Mouse (Mus musculus): ENCODE data around the gene Slc16a10. TPM values are rescaled to one million over a fixed set of nuclear protein-coding genes. Genes with fewer than 3 reads are reported as not detected.

Slc16a10 gene
- polyA plus RNA-seq, 1 experiment from 2014 or later, result 48.2 TPM

DNA sequence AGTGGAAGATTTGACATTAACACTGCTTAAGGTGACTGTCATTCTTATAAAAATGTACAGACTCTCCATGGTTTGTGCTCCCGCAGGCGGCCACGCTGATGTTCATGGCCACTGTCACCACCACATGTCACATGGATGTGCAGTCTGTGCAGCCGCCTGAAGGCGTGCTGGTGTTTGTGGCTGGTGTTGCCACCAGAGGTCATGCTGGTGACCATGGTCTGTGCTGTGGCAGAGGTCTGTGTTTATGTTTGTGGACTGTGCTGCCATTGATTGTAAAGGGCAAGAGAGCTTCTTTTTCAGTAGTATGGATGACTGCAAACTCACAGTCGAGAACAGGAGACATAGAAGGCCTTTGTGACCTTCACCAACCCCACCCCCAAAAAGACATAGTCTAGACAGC is 30.1 kb upstream of the Slc16a10 start:
- 87% methylated on average over 6 of the region's 6 CpGs for WGBS
- Histone ChIP-seq H3K4me2 (ENCODE audit: low read depth, low read length) (no peak overlapping the region), H3K4me1 (ENCODE audit: control insufficient read depth, insufficient read depth, low read length) (peaks cover 2% of the 10 kb centered on the region; the same call in 1 of the 2 replicates), H3K9me3 (ENCODE audit: control insufficient read depth, low read length) (no peaks in the 10 kb centered on the region), H3K9ac (ENCODE audit: low read depth, low read length) (no peak overlapping the region), H3K27me3 (replicated peaks; ENCODE audit: control insufficient read depth, insufficient read depth, low read length) (no peaks in the 10 kb centered on the region), H3K36me3 (ENCODE audit: control insufficient read depth, insufficient read depth, low read length) (no peaks in the 10 kb centered on the region), H3K4me3 (ENCODE audit: low read length) (no peak overlapping the region), H3K27ac (ENCODE audit: low read length) (no peak overlapping the region)
- ATAC-seq, result no peak

DNA sequence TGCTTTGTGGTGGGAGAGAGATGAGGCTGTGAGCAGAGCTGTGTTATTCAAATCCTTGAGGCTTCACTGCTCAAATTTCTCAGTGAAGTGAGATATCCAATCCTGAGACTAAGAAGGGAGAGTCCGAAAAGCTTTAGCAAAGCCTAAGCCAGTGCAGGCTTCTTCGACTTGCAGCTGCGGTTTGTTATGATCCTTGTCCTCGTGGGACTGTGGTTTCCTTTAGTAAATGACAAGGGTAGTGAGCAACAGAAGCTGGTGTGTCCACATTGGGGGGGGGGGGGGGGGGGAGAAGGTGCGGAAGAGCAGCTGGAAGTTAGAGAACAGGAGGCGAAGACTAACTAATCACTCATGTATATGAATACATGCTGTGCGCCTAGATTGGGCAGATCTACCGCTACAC is 29.2 kb upstream of the Slc16a10 start:
- ATAC-seq, result no peak
- H3K9me3 ChIP-seq (ENCODE audit: control insufficient read depth, low read length), result no peaks in the 10 kb centered on the region
- no peak overlapping the region for H3K27ac ChIP-seq (ENCODE audit: low read length)
- no peaks in the 10 kb centered on the region for H3K27me3 ChIP-seq (replicated peaks; ENCODE audit: control insufficient read depth, insufficient read depth, low read length)
- H3K4me3 ChIP-seq (ENCODE audit: low read length), result no peak overlapping the region
- H3K9ac ChIP-seq (ENCODE audit: low read depth, low read length), result no peak overlapping the region
- WGBS, result 63% methylated on average over 8 of the region's 8 CpGs
- H3K4me2 ChIP-seq (ENCODE audit: low read depth, low read length), result no peak overlapping the region
- no peaks in the 10 kb centered on the region for H3K36me3 ChIP-seq (ENCODE audit: control insufficient read depth, insufficient read depth, low read length)
- H3K4me1 ChIP-seq (ENCODE audit: control insufficient read depth, insufficient read depth, low read length), result 0 out of 2 replicates have a peak, but pooled peaks cover 2% of the 10 kb centered on the region

DNA sequence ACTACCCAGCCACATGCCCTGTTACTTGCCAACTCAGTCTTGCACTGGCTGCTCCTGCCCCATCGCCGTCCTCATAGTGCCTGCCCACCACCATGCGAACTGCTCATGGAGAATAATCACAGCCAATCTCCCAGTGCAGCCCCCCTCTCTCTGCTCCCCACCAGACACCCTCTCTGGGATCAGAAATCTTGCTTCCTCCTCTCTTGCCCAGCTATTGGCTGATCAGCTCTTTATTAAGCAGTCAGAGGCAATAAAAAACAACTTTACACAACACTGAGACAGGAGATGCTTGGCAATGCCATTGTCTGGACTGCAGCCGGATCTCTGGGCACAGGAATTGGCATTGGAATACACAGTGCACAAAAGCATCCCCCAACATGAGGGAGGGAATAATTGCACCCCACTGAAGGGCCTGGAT is 28.1 kb upstream of the Slc16a10 start:
- 80% methylated on average over 4 of the region's 4 CpGs for WGBS
- peak; percentile 34; the same call in 1 of the 2 replicates for ATAC-seq
- no peaks in the 10 kb centered on the region for H3K9me3 ChIP-seq (ENCODE audit: control insufficient read depth, low read length)

DNA sequence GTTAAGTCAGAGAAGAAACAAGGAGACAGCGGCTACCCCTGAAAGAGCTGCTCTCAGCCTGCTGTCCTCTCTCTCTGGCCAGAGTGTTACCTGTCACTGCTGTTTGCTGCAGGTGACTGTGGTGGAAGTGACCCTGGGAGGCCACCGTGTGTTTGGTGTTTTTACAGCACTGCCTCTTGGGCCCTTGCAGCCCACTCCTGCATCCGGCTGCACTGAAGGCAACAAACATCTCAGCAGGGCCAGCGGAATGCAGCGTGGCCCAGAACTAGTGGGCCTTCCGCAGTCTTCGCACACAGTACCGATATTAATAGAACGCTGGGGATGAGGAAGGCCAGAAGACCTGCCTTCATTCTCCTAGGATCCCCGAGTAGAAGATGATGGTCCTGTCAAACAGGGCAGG is 27.5 kb upstream of the Slc16a10 start:
- peak; percentile 34 for ATAC-seq
- H3K27me3 ChIP-seq (replicated peaks; ENCODE audit: control insufficient read depth, insufficient read depth, low read length), result no peaks in the 10 kb centered on the region
- H3K27ac ChIP-seq (ENCODE audit: low read length), result no peak overlapping the region
- H3K9ac ChIP-seq (ENCODE audit: low read depth, low read length), result no peak overlapping the region
- H3K4me2 ChIP-seq (ENCODE audit: low read depth, low read length), result no peak overlapping the region
- no peaks in the 10 kb centered on the region for H3K9me3 ChIP-seq (ENCODE audit: control insufficient read depth, low read length)
- H3K4me1 ChIP-seq (ENCODE audit: control insufficient read depth, insufficient read depth, low read length), result 0 out of 2 replicates have a peak, but pooled peaks cover 2% of the 10 kb centered on the region
- no peak overlapping the region for H3K4me3 ChIP-seq (ENCODE audit: low read length)
- 82% methylated on average over 10 of the region's 10 CpGs for WGBS
- no peaks in the 10 kb centered on the region for H3K36me3 ChIP-seq (ENCODE audit: control insufficient read depth, insufficient read depth, low read length)

More for the DNA sequence above, 28.1 kb upstream of the Slc16a10 start:
- Histone ChIP-seq H3K4me3 (ENCODE audit: low read length) (no peak overlapping the region), H3K27ac (ENCODE audit: low read length) (no peak overlapping the region), H3K9ac (ENCODE audit: low read depth, low read length) (no peak overlapping the region), H3K36me3 (ENCODE audit: control insufficient read depth, insufficient read depth, low read length) (no peaks in the 10 kb centered on the region), H3K4me1 (ENCODE audit: control insufficient read depth, insufficient read depth, low read length) (0 out of 2 replicates have a peak, but pooled peaks cover 2% of the 10 kb centered on the region), H3K4me2 (ENCODE audit: low read depth, low read length) (no peak overlapping the region), H3K27me3 (replicated peaks; ENCODE audit: control insufficient read depth, insufficient read depth, low read length) (no peaks in the 10 kb centered on the region)

DNA sequence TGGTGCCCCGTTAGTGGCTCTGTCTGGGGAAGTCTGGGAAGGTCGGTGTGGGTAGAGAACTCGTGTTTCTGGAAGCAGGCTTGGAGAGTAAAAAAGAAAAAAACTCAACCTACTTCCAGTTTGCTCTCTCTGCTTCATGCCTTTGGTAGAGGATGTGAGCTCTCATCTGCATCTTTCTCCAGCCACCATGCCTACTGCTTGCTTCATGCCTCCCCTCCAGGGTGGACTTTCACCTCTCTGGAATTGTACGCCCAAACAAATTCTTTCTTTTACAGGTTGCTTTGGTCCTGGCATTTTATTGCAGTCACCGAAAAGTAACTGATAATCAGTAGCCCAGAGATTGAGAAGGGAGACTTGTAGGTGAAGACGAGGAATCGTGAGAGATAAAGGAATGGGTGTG is 27.0 kb upstream of the Slc16a10 start:
- no peak overlapping the region for H3K4me2 ChIP-seq (ENCODE audit: low read depth, low read length)
- ATAC-seq, result peak; percentile 57
- 59% methylated on average over 7 of the region's 7 CpGs for WGBS
- no peak overlapping the region for H3K9ac ChIP-seq (ENCODE audit: low read depth, low read length)
- H3K4me3 ChIP-seq (ENCODE audit: low read length), result no peak overlapping the region
- no peaks in the 10 kb centered on the region for H3K9me3 ChIP-seq (ENCODE audit: control insufficient read depth, low read length)
- H3K4me1 ChIP-seq (ENCODE audit: control insufficient read depth, insufficient read depth, low read length), result 0 out of 2 replicates have a peak, but pooled peaks cover 2% of the 10 kb centered on the region
- H3K27me3 ChIP-seq (replicated peaks; ENCODE audit: control insufficient read depth, insufficient read depth, low read length), result no peaks in the 10 kb centered on the region
- no peaks in the 10 kb centered on the region for H3K36me3 ChIP-seq (ENCODE audit: control insufficient read depth, insufficient read depth, low read length)
- no peak overlapping the region for H3K27ac ChIP-seq (ENCODE audit: low read length)

DNA sequence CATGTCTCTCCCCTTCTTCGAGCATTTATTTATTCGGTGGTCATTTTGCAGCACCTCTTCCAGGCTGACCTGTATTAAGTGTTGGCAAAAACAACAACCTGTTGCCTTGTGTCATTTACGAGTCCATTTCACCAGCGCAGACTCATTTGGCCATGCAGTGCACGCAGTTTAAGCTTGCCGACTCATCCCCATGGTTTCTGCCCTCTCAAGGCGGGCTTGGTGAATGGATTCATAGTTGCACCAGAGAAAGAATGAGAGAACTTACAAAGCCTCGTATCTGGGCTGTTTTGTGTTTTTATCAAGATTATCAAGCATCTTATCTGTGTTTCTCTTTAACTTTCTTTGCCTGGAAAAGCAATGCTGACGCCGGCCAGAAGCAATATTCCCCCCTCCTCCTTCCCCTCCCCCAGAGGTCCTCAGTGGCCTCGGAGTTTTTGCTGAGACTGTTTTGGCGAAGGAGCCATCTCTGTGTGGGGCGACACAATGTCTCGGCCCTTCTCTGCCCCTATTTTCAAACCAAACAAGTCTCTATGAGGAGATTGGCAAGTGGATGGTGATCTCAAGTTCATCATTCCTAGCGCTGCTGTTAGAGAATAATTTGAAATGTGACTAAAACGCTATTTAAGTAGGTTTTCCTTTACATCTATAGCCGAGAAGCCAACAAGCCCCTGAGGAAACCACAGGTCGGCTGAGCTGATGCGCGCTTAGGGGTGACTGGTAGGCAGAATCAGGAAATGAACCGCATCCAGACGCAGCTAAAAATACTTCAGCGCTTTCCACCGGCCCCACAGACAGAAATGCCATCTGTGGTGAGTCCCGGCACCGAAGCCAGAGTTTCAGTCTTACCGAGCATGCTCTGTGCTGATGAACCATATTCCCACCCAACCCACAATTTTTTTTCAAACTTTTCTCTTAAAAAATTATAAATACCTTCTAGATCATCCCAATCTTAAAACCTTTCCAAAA is 22.6 kb upstream of the Slc16a10 start:
- Histone ChIP-seq H3K4me2 (ENCODE audit: low read depth, low read length) (no peak overlapping the region), H3K4me3 (ENCODE audit: low read length) (no peak overlapping the region), H3K27ac (ENCODE audit: low read length) (no peak overlapping the region), H3K9ac (ENCODE audit: low read depth, low read length) (no peak overlapping the region), H3K36me3 (ENCODE audit: control insufficient read depth, insufficient read depth, low read length) (no peaks in the 10 kb centered on the region), H3K27me3 (replicated peaks; ENCODE audit: control insufficient read depth, insufficient read depth, low read length) (no peaks in the 10 kb centered on the region), H3K9me3 (ENCODE audit: control insufficient read depth, low read length) (no peaks in the 10 kb centered on the region), H3K4me1 (ENCODE audit: control insufficient read depth, insufficient read depth, low read length) (0 out of 2 replicates have a peak, but pooled peaks cover 2% of the 10 kb centered on the region)
- WGBS, result 80% methylated on average over 27 of the region's 27 CpGs
- ATAC-seq, result no peak

DNA sequence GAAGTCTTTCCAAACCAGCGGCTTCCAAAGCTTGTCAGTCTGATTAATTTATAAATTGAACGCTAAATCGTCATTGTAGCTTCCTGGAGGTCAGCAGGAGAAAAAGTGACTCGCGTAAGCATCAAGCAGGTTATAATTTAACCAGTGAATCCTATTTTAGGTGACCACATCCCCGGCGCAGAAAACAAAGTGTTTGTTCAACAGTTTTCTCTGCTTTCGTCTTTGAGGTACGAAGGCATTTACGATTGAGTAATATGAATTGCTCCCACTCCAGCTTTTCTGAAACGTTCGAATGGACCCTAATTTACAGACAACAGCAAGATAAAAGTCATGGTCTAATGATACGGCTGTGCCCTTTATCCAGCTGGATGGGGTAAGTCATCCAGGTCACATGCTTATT is 21.9 kb upstream of the Slc16a10 start:
- Histone ChIP-seq H3K9ac (ENCODE audit: low read depth, low read length) (no peak overlapping the region), H3K27ac (ENCODE audit: low read length) (no peak overlapping the region), H3K4me2 (ENCODE audit: low read depth, low read length) (no peak overlapping the region), H3K4me1 (ENCODE audit: control insufficient read depth, insufficient read depth, low read length) (0 out of 2 replicates have a peak, but pooled peaks cover 2% of the 10 kb centered on the region), H3K9me3 (ENCODE audit: control insufficient read depth, low read length) (no peaks in the 10 kb centered on the region), H3K27me3 (replicated peaks; ENCODE audit: control insufficient read depth, insufficient read depth, low read length) (no peaks in the 10 kb centered on the region), H3K36me3 (ENCODE audit: control insufficient read depth, insufficient read depth, low read length) (no peaks in the 10 kb centered on the region), H3K4me3 (ENCODE audit: low read length) (no peak overlapping the region)
- no peak; the same call in 1 of the 2 replicates for ATAC-seq
- 59% methylated on average over 13 of the region's 13 CpGs for WGBS

DNA sequence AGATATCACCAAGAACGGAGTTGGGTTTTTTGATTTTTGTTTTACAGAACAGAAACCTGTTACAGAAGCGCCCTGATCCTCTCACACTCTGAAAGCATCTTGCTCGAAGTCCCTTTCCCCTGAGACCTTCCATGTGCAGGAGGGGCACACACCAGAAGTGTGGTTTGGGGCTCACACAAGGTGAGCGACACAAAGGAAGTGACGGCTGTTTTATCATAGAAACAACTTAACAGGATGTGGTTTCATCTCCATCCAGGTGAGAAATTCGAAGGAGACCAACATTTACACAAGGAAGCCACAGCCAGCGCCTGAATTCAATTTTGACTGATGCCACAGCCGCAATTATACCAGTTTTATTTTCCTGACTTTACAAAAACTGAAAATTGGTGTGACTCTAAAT is 21.3 kb upstream of the Slc16a10 start:
- H3K27me3 ChIP-seq (replicated peaks; ENCODE audit: control insufficient read depth, insufficient read depth, low read length), result no peaks in the 10 kb centered on the region
- H3K4me2 ChIP-seq (ENCODE audit: low read depth, low read length), result no peak overlapping the region
- ATAC-seq, result no peak
- H3K4me3 ChIP-seq (ENCODE audit: low read length), result no peak overlapping the region
- H3K27ac ChIP-seq (ENCODE audit: low read length), result no peak overlapping the region
- no peaks in the 10 kb centered on the region for H3K36me3 ChIP-seq (ENCODE audit: control insufficient read depth, insufficient read depth, low read length)
- no peaks in the 10 kb centered on the region for H3K4me1 ChIP-seq (ENCODE audit: control insufficient read depth, insufficient read depth, low read length)
- 85% methylated on average over 8 of the region's 8 CpGs for WGBS
- H3K9me3 ChIP-seq (ENCODE audit: control insufficient read depth, low read length), result no peaks in the 10 kb centered on the region
- no peak overlapping the region for H3K9ac ChIP-seq (ENCODE audit: low read depth, low read length)

DNA sequence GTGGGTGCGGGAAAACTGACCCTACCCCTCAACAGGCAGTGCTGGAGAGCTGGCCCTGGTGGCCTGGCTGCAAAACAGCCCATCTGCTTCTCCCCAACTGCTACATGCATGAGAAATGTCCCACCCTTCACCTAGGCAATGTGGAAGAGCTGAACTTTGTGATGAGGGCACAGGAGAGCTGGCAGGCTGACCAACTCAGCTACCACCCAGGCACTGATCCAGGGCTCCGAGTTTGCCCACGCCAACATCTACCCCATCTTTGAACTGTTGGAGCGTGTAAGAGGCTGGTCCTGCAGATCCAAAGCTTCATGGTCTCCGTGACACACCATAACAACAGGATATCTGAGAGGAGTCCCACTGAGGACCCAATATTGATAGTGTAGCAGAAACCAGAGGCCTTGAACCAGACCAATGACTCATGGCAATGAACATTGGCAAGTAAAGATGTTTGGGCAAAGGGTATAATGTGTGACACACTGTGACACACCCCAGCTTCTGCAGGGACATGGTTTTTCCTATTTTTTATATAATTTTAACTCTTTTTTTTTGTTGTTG is 19.7 kb upstream of the Slc16a10 start:
- WGBS, result 90% methylated on average over 5 of the region's 5 CpGs
- H3K4me3 ChIP-seq (ENCODE audit: low read length), result no peak overlapping the region
- no peak overlapping the region for H3K27ac ChIP-seq (ENCODE audit: low read length)
- H3K9ac ChIP-seq (ENCODE audit: low read depth, low read length), result no peak overlapping the region
- no peaks in the 10 kb centered on the region for H3K9me3 ChIP-seq (ENCODE audit: control insufficient read depth, low read length)
- no peaks in the 10 kb centered on the region for H3K36me3 ChIP-seq (ENCODE audit: control insufficient read depth, insufficient read depth, low read length)
- H3K4me2 ChIP-seq (ENCODE audit: low read depth, low read length), result no peak overlapping the region
- no peak for ATAC-seq
- H3K27me3 ChIP-seq (replicated peaks; ENCODE audit: control insufficient read depth, insufficient read depth, low read length), result no peaks in the 10 kb centered on the region
- H3K4me1 ChIP-seq (ENCODE audit: control insufficient read depth, insufficient read depth, low read length), result no peaks in the 10 kb centered on the region
